Mouse (Mus musculus) embryonic facial prominence, embryonic 12.5 days (tissue): ENCODE results near the gene Rapgef2. TPM values are rescaled to one million over a fixed set of nuclear protein-coding genes. Genes with fewer than 3 reads are reported as not detected.

Experiments used
- ATAC-seq: fragments of 200-750 bp; cut with Nextera tagmentation; 2 replicates; pipeline ENCODE4 v1.8.0; 2017; ENCODE audit not compliant: insufficient number of reproducible peaks, insufficient read depth, low FRiP score, low TSS enrichment
- H3K27ac ChIP-seq: fragments of 300-500 bp; sonication (generic); 2 replicates; pipeline ENCODE4 v1.5.1; 2016; ENCODE audit warnings: mild to moderate bottlenecking
- H3K27me3 ChIP-seq: fragments of 300-500 bp; sonication (generic); 2 replicates; pipeline ENCODE4 v1.6.1; 2016; ENCODE audit warnings: mild to moderate bottlenecking, moderate library complexity
- H3K36me3 ChIP-seq: fragments of 300-500 bp; sonication (generic); 2 replicates; pipeline ENCODE4 v1.6.1; 2016; ENCODE audit warnings: mild to moderate bottlenecking
- H3K4me1 ChIP-seq: fragments of 300-500 bp; sonication (generic); 2 replicates; pipeline ENCODE4 v1.6.1; 2016
- H3K4me2 ChIP-seq: fragments of 300-500 bp; sonication (generic); replicated peaks from 2 replicates; pipeline ENCODE4 v1.6.1; 2016; ENCODE audit warnings: mild to moderate bottlenecking, moderate library complexity
- H3K4me3 ChIP-seq: fragments of 300-500 bp; sonication (generic); 2 replicates; pipeline ENCODE4 v1.5.1; 2016; ENCODE audit warnings: mild to moderate bottlenecking
- H3K9ac ChIP-seq: fragments of 300-500 bp; sonication (generic); 2 replicates; pipeline ENCODE4 v1.6.1; 2016; ENCODE audit warnings: mild to moderate bottlenecking, moderate library complexity
- H3K9me3 ChIP-seq: fragments of 300-500 bp; sonication (generic); 2 replicates; pipeline ENCODE4 v1.6.1; 2016; ENCODE audit warnings: mild to moderate bottlenecking, moderate library complexity
- WGBS: fragments of 180-500 bp; shearing (Covaris S2); methylation state at CpG from one replicate; pipeline ENCODE4 v1.1.7; 2016; 5-methylcytosine and 5-hydroxymethylcytosine counted together
- polyA plus RNA-seq: library from polyadenylated mRNA; unstranded; fragments of >200 nt; fragmentation: Nextera tagmentation; extraction: Ambion mirVana; gene quantifications from 2 replicates; pipeline ENCODE4 v1.2.1, GENCODE M21; 2016

Gene Rapgef2
- polyA plus RNA-seq, 1 experiment from 2014 or later = 11.1 TPM

DNA sequence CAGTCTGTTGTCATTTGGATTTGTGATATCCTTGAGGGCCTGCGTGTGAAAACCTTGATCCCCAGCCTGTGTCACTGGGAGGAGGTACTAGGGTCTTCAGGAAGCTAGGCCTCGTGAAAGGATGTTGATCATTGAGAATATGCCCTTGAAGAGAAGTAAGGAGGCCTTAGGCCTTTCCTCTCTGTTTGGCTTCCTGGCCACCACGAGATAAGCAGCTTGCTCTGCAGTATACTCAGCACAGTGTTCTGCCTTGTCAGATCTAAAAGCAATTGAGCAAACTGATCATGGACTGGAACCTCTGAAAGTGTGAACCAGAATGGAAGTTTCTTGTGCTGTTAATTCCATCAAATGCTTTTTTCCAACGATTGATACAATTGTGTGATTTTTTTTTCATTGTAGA is 255.5 kb downstream of the Rapgef2 start:
- no peak for ATAC-seq
- Histone ChIP-seq H3K27me3 (no peaks in the 10 kb centered on the region), H3K4me3 (no peak overlapping the region), H3K36me3 (no peaks in the 10 kb centered on the region), H3K27ac (no peak overlapping the region), H3K9ac (no peak overlapping the region), H3K4me2 (no peak overlapping the region), H3K9me3 (no peaks in the 10 kb centered on the region), H3K4me1 (no peaks in the 10 kb centered on the region)
- WGBS = 75% methylated on average over 4 of the region's 4 CpGs

DNA sequence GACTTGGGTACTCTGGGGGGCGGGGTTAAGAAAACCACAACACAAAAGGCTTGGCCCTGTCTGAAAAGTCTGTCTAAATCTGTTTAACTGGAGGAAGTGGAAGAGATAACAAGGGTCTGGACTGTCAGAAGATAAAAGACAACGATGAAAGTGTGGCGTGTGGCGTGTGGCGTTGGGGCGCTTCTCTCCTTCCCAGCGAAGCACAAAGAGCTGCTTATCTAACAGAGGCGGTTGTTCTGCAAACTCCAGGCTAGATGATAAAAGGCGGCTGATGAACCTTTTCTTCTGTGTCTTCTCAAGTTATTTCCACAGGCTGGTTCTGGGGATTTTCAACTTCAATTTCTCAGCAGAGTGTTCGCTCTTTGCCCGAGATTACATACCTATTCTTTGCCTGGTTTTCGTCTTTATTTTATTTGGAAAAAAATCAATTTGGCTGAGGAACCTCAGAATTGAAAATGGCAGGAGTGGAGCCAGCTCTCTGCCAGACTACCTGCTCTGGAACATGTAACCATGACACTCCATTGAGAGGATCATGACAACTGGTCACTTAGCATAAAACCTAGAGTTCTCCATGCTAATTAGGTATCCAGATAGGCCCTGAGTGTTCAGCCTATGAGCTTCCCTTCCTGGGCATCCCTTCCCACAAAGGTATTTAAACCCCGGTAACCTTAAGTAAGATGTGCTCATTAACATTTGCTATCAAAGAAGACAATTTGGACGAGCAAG is 258.0 kb downstream of the Rapgef2 start:
- ATAC-seq = no peak
- H3K4me2 ChIP-seq = no peak overlapping the region
- no peaks in the 10 kb centered on the region for H3K36me3 ChIP-seq
- no peaks in the 10 kb centered on the region for H3K4me1 ChIP-seq
- H3K9me3 ChIP-seq = no peaks in the 10 kb centered on the region
- H3K27ac ChIP-seq = no peak overlapping the region
- no peaks in the 10 kb centered on the region for H3K27me3 ChIP-seq
- no peak overlapping the region for H3K4me3 ChIP-seq
- H3K9ac ChIP-seq = no peak overlapping the region
- WGBS = 74% methylated on average over 14 of the region's 14 CpGs

DNA sequence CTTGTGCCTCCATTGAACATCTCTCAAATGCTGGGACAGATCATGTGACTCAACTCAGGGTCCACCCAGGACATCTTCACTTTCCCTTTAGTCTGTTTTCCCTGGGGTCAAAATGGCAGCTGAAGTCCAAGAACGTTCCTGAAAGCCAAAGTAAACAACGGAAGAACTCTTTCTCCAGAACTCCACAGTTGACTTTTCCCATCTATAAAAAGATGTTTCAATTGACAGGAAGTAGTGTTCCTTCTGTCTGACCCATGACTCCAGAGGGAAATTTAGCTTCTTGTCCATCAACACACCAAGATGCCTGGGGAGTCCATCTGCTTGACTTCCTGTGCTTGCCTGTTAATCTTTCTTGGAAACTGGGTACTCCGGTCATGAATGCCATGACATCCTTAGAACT is 260.3 kb downstream of the Rapgef2 start:
- H3K9me3 ChIP-seq = no peaks in the 10 kb centered on the region
- H3K4me2 ChIP-seq = no peak overlapping the region
- H3K9ac ChIP-seq = no peak overlapping the region
- 68% methylated on average over 3 of the region's 3 CpGs for WGBS
- no peaks in the 10 kb centered on the region for H3K4me1 ChIP-seq
- no peak for ATAC-seq
- H3K27me3 ChIP-seq = no peaks in the 10 kb centered on the region
- no peak overlapping the region for H3K4me3 ChIP-seq
- no peaks in the 10 kb centered on the region for H3K36me3 ChIP-seq
- no peak overlapping the region for H3K27ac ChIP-seq

DNA sequence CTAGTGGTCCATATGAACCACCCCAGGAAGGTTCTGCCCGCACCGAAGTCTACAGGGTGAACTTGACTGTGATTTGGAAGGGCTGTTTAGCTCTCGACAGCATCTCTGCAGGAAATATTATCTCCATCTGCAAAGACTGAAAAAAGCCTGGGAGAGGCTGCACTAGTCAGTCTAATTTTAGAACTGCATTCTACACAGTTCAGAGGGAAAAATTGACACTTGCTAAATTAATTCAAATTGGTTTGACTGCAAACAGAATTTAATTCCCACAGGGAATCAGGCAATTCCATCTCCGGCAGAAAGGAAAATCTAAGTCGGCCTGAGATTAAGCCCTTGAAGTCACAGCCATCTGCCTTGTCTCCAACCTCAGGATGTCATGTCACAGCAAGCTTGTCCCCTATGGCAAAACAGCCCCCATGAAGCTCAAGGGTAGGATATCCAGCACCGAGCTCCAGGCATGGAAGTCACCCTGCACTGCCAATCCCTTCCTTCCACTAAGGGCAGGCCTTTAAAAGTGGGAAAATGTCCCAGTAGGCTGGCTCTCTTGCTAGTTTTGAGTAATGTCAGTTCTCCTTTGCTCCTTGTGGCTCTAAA is 262.5 kb downstream of the Rapgef2 start:
- no peak overlapping the region for H3K4me2 ChIP-seq
- H3K4me1 ChIP-seq = no peaks in the 10 kb centered on the region
- no peaks in the 10 kb centered on the region for H3K27me3 ChIP-seq
- H3K27ac ChIP-seq = no peak overlapping the region
- no peak for ATAC-seq
- H3K4me3 ChIP-seq = no peak overlapping the region
- WGBS = 59% methylated on average over 6 of the region's 6 CpGs
- H3K9me3 ChIP-seq = no peaks in the 10 kb centered on the region
- H3K9ac ChIP-seq = no peak overlapping the region
- no peaks in the 10 kb centered on the region for H3K36me3 ChIP-seq

DNA sequence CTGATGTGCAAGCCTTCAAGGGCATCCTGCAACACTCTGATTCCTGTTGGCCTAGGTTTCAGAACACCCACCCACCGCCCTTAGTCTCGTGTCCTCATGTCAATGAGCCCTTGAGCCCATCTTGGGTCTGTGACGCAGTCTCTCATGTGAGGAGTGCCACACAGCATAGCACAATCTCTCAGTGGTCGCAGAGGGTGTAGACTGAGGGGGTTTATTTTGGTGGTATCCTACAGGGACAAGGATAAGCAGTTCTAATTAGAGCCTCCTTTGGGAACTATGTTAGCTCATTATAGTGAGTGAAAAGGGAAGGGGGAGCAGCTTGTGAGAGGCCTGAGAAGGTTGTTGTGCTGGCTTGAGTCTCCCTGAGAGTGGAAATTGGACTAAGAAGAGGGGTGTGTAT is 263.6 kb downstream of the Rapgef2 start:
- Histone ChIP-seq H3K4me2 (no peak overlapping the region), H3K4me1 (no peaks in the 10 kb centered on the region), H3K36me3 (no peaks in the 10 kb centered on the region), H3K4me3 (no peak overlapping the region), H3K9ac (no peak overlapping the region), H3K9me3 (no peaks in the 10 kb centered on the region), H3K27me3 (no peaks in the 10 kb centered on the region), H3K27ac (no peak overlapping the region)
- no peak for ATAC-seq
- 86% methylated on average over 4 of the region's 4 CpGs for WGBS

DNA sequence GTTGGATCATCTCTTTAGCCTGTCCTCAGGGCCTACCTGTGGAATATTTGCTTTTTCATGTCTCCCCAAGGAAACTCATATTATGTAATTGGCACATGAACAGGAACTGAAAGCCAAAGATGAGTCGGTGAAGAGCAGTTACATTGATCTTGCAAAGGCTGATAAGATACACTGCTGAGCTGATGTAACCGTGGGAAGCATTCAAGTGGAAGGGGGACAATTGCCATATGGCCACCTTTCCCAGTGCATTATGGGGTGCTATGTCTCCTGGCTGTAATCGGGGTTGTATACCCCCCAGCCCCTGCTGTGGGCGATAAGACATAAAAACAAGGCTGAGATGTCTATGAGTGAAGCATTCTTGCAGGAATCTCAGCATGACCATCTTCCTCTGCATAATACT is 268.9 kb downstream of the Rapgef2 start:
- no peak for ATAC-seq
- Histone ChIP-seq H3K4me2 (no peak overlapping the region), H3K27ac (no peak overlapping the region), H3K4me3 (no peak overlapping the region), H3K36me3 (no peaks in the 10 kb centered on the region), H3K9ac (no peak overlapping the region), H3K9me3 (no peaks in the 10 kb centered on the region), H3K4me1 (no peaks in the 10 kb centered on the region), H3K27me3 (no peaks in the 10 kb centered on the region)
- WGBS = 90% methylated on average over 4 of the region's 4 CpGs

DNA sequence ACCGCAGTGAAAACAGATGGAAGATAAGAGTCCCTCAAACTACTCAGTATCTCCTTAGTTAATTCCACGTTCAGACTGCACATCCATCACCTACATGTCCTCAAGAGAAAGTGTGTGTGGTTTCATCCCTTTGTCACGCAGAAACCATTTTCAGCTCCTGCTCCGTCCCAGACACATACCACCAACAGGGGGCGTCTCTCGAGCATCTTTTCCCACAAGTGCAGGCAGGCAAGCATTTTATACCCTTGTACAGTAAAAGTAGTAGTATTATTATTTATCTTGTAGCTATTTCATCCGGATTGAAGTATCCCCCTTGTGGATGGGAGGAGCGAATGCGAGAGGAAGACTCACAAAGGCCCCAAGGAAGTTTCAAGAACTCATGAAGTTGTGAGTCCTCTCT is 269.5 kb downstream of the Rapgef2 start:
- ATAC-seq = no peak
- no peaks in the 10 kb centered on the region for H3K9me3 ChIP-seq
- no peak overlapping the region for H3K9ac ChIP-seq
- 85% methylated on average over 9 of the region's 9 CpGs for WGBS
- no peaks in the 10 kb centered on the region for H3K36me3 ChIP-seq
- no peak overlapping the region for H3K4me3 ChIP-seq
- H3K27me3 ChIP-seq = no peaks in the 10 kb centered on the region
- H3K27ac ChIP-seq = no peak overlapping the region
- H3K4me1 ChIP-seq = no peaks in the 10 kb centered on the region
- no peak overlapping the region for H3K4me2 ChIP-seq

DNA sequence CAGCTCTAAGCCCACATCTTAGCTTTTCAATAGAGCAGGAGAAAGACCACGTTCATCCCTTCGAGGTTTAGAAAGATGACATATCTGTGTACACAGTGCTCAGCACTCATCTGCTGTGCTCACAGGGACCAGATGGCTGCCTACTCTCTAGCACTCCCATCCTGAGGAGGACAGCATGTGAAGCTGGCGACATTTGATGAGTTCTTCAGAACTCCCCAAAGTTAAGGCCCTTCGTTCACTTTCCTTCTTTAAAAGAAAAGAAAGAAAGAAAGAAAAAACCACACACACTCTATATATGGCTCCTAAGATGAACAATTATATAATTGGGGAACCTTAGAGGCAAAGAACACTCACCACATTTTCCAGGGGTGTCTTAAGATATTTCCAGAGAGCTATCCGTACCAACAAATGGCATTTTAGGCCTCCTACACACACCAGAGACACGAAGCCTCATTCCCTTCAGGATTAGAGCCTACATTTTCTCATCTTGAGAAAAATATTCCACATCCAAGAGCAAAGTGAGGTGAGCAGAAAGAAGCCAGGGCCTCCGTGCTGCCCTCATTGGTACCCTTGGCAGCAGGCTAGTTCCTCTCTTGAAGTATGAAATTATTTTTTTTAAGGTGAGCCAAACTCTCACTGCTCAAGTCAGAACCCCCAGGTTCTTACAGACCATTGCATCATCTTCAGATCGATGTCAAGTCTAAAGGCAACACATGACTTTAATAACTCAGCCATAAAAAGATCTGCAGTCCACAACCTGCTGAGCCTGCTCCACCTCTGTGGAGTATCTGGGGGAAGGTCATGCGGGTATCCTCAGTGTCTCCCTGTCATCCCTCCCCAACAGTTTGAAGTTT is 270.5 kb downstream of the Rapgef2 start:
- Histone ChIP-seq H3K36me3 (no peaks in the 10 kb centered on the region), H3K4me3 (no peak overlapping the region), H3K9me3 (no peaks in the 10 kb centered on the region), H3K27ac (no peak overlapping the region), H3K4me2 (no peak overlapping the region), H3K27me3 (no peaks in the 10 kb centered on the region), H3K9ac (no peak overlapping the region), H3K4me1 (no peaks in the 10 kb centered on the region)
- no peak for ATAC-seq
- WGBS = 86% methylated on average over 9 of the region's 9 CpGs

Other genes with a start within 250 kb of the Rapgef2 start
- gene Gm17359, start 50.1 kb upstream of the Rapgef2 start, polyA plus RNA-seq = not detected in 2 replicates